Mouse (Mus musculus) Patski (cell line): ENCODE measurements at regions not wholly inside any gene's neighbourhood (a gene's known extent, or its start where the extent isn't known, plus 50 kb on each side); places are given as distances from the start of the nearest gene placed in this dataset.

Source experiments
- ATAC-seq: fragments of 100-300 bp; one replicate; pipeline ENCODE4 v1.8.0; 2021
- CTCF ChIA-PET: fragments of 350-600 bp; sonication (Branson Sonifier 250); formaldehyde crosslinking; loops from one replicate; lab custom pipeline; 2022; ENCODE audit warnings: inconsistent platforms; lab: Charles Lee
- POLR2A ChIA-PET: fragments of 350-600 bp; sonication (Branson Sonifier 250); formaldehyde crosslinking; loops from one replicate; lab custom pipeline; 2022; ENCODE audit warnings: antibody characterized with exemption, inconsistent platforms; lab: Charles Lee
- DNase-seq: peaks from one replicate; pipeline ENCODE4 v3.0.0-alpha.2; 2011; ENCODE audit warnings: low read depth, low spot score
- H3K27me3 ChIP-seq: fragments of 371-371 bp; one replicate; pipeline ENCODE4 v1.5.1; 2021
- CTCF ChIP-seq: fragments of 100-300 bp; IDR thresholded peaks from one replicate; pipeline ENCODE4 v1.5.1; 2021
- in situ Hi-C: fragments of 300-500 bp; cut with MboI; formaldehyde crosslinking; loops from 3 replicates; pipeline ENCODE4 v1.11.1; 2018; ENCODE audit warnings: low pct_unique_long_range_greater_than_20kb, mixed read lengths

GRCm38 (mm10) chr13:7691232-7691631, 511.4 kb upstream of the Adarb2 start:
- no peak for DNase-seq
- H3K27me3 ChIP-seq, result no peaks in the 10 kb centered on the region
- ChIA-PET CTCF (no interaction called here), POLR2A (no interaction called here)
- in situ Hi-C loops, result no loop called here
- no peak for TF ChIP-seq CTCF
- ATAC-seq, result no peak

- TF ChIP-seq CTCF, result no peak
- in situ Hi-C loops, result no loop called here
- H3K27me3 ChIP-seq, result no peaks in the 10 kb centered on the region
- ATAC-seq (no peak), DNase-seq (no peak)
- ChIA-PET POLR2A (no interaction called here), CTCF (interaction anchor here (0.8 to 0.9 kb wide), 2 partner anchors 20 to 23 kb away, joined by 3 read pairs; no protein-coding TSS in a partner anchor)
These were observed 504.9 kb upstream of the Adarb2 start for GRCm38 (mm10) chr13:7697647-7698365.

- H3K27me3 ChIP-seq, result no peaks in the 10 kb centered on the region
- ATAC-seq (peak; percentile 62), DNase-seq (peak; percentile 46)
- CTCF ChIA-PET, result interaction anchor here (1.1 to 1.6 kb wide), 2 partner anchors 11 to 24 kb away, joined by 3 read pairs; no protein-coding TSS in a partner anchor
- in situ Hi-C loops, result no loop called here
- no peak for TF ChIP-seq CTCF
- POLR2A ChIA-PET, result no interaction called here
These were observed 481.1 kb upstream of the Adarb2 start for GRCm38 (mm10) chr13:7721558-7721957.

- TF ChIP-seq CTCF, result no peak
- POLR2A ChIA-PET, result no interaction called here
- CTCF ChIA-PET, result no interaction called here
- no peaks in the 10 kb centered on the region for H3K27me3 ChIP-seq
- in situ Hi-C loops, result no loop called here
- ATAC-seq (no peak), DNase-seq (no peak)
These were observed 453.0 kb upstream of the Adarb2 start for GRCm38 (mm10) chr13:7749688-7750087.

GRCm38 (mm10) chr13:7785252-7785651, 417.4 kb upstream of the Adarb2 start:
- ChIA-PET CTCF (no interaction called here), POLR2A (no interaction called here)
- in situ Hi-C loops, result no loop called here
- DNase-seq (no peak), ATAC-seq (no peak)
- TF ChIP-seq CTCF, result no peak
- H3K27me3 ChIP-seq, result no peaks in the 10 kb centered on the region

GRCm38 (mm10) chr13:7790069-7790468, 412.6 kb upstream of the Adarb2 start:
- in situ Hi-C loops, result no loop called here
- CTCF ChIA-PET, result no interaction called here
- no peaks in the 10 kb centered on the region for H3K27me3 ChIP-seq
- no peak for TF ChIP-seq CTCF
- DNase-seq, result no peak
- POLR2A ChIA-PET, result no interaction called here
- ATAC-seq, result no peak
